8 mouse cellular contexts compared by ENCODE assay signal in genomic region chr4:152134507-152134906, GRCm38 (mm10). TPM values are rescaled to one million over a fixed set of nuclear protein-coding genes. Genes with fewer than 3 reads are reported as not detected.
DNase-seq lines count a peak whose midpoint lies in the region; ATAC-seq and TF ChIP-seq lines count a peak whose summit lies in the region.

No protein-coding gene starts in this region.

- peaks cover 14% of the 10 kb centered on the region for H3K4me1 ChIP-seq in liver, embryonic 11.5 days (replicated peaks; ENCODE audit: control insufficient read depth, insufficient read depth, low read length)
- H3K4me1 ChIP-seq in stomach, postnatal 0 days (replicated peaks; ENCODE audit: control insufficient read depth, insufficient read depth), result no peaks in the 10 kb centered on the region; the same call in 1 of the 2 replicates

- no peak for TF ChIP-seq EP300 in stomach, postnatal 0 days (optimal IDR thresholded peaks at IDR 0.05)

- DNase-seq in adrenal gland, postnatal 25 days, result peak; percentile 47
- no peak for DNase-seq in adrenal gland, postnatal 4 days (ENCODE audit: low spot score in 2 of 2)
- DNase-seq in left cerebral cortex, adult 2 months (ENCODE audit: extremely low spot score in 1 of 2, low spot score in 2 of 2), result peak in 1 of 2 experiments; percentile 64
- DNase-seq in left cerebral cortex, adult 8-10 months (ENCODE audit: low spot score in 2 of 2), result no peak
- peak; percentile 62 for DNase-seq in c-Kit-positive CD71-positive TER-119-negative erythroid progenitor cells, embryonic 14.5 days (ENCODE audit: low read depth)
- DNase-seq in liver, embryonic 11.5 days (ENCODE audit: low spot score), result peak; percentile 50
- peak; percentile 79 for DNase-seq in stomach, postnatal 0 days (ENCODE audit: low spot score)
- no peak for DNase-seq in left cerebral cortex, postnatal 14 days (ENCODE audit: low spot score in 2 of 2)

- no peak overlapping the region for H3K4me3 ChIP-seq in left cerebral cortex, adult 2 months
- no peak overlapping the region for H3K4me3 ChIP-seq in liver, embryonic 11.5 days (ENCODE audit: low read depth, low read length)
- H3K4me3 ChIP-seq in stomach, postnatal 0 days (ENCODE audit: low read depth, low read length), result no peak overlapping the region

- peak; percentile 86 for TF ChIP-seq CTCF in left cerebral cortex, adult 2 months (IDR thresholded peaks at IDR 0.05)
- TF ChIP-seq CTCF in stomach, postnatal 0 days (IDR thresholded peaks at IDR 0.05; ENCODE audit: low read depth), result peak; percentile 78

- no peaks in the 10 kb centered on the region for H3K9me3 ChIP-seq in liver, embryonic 11.5 days (ENCODE audit: control insufficient read depth, low read length)
- H3K9me3 ChIP-seq in stomach, postnatal 0 days (ENCODE audit: control insufficient read depth, low read length), result no peaks in the 10 kb centered on the region

- H3K4me2 ChIP-seq in liver, embryonic 11.5 days, result no peak overlapping the region
- no peak overlapping the region for H3K4me2 ChIP-seq in stomach, postnatal 0 days (replicated peaks; ENCODE audit: low read depth)

- H3K27me3 ChIP-seq in liver, embryonic 11.5 days (replicated peaks; ENCODE audit: control insufficient read depth, insufficient read depth, low read length), result peaks cover 49% of the 10 kb centered on the region
- peaks cover 6% of the 10 kb centered on the region for H3K27me3 ChIP-seq in stomach, postnatal 0 days (ENCODE audit: control insufficient read depth, insufficient read depth, low read length)

- no peaks in the 10 kb centered on the region for H3K36me3 ChIP-seq in liver, embryonic 11.5 days (ENCODE audit: control insufficient read depth, insufficient read depth, low read length)
- H3K36me3 ChIP-seq in stomach, postnatal 0 days (ENCODE audit: control insufficient read depth, insufficient read depth, low read length), result no peaks in the 10 kb centered on the region

- intact Hi-C loops in left cerebral cortex, adult 2 months (cut with DNase I), result no loop called here
- intact Hi-C loops in left cerebral cortex, postnatal 14 days (cut with DNase I), result no loop called here

- no peak overlapping the region for H3K27ac ChIP-seq in left cerebral cortex, adult 2 months
- no peak overlapping the region for H3K27ac ChIP-seq in liver, embryonic 11.5 days (ENCODE audit: low read depth, low read length)
- no peak overlapping the region for H3K27ac ChIP-seq in stomach, postnatal 0 days (replicated peaks)

- no peak overlapping the region for H3K9ac ChIP-seq in liver, embryonic 11.5 days (ENCODE audit: low read depth, low read length)
- no peak overlapping the region for H3K9ac ChIP-seq in stomach, postnatal 0 days (ENCODE audit: low read length)

- ATAC-seq in liver, embryonic 11.5 days (replicated peaks; ENCODE audit: low FRiP score), result no peak
- ATAC-seq in stomach, postnatal 0 days (ENCODE audit: low FRiP score, low TSS enrichment), result no peak

RNA-seq across cellular contexts. Expression of gene Espn, which starts 17.7 kb away (rescaled TPM):
- total RNA-seq in adrenal gland, postnatal 25 days (2021), result 1.2 TPM in 2 replicates
- total RNA-seq in adrenal gland, postnatal 4 days (2021), result 1 to 10 TPM; 1.0 to 5.1 TPM
- total RNA-seq in left cerebral cortex, adult 2 months (2021), result 1 to 10 TPM; 2.1 to 2.6 TPM
- 1 to 10 TPM; 2.1 to 3.2 (median 2.6) TPM for total RNA-seq in left cerebral cortex, adult 8-10 months (2022)
- polyA plus RNA-seq in liver, embryonic 11.5 days (2014; fragmentation: Nextera tagmentation; extraction: Ambion mirVana), result 4.1 and 5.3 TPM in 2 replicates
- polyA plus RNA-seq in stomach, postnatal 0 days (2015; fragmentation: Nextera tagmentation; extraction: Ambion mirVana), result 13.8 and 14.4 TPM in 2 replicates
- under 1 TPM; 0.24 to 0.44 TPM for total RNA-seq in left cerebral cortex, postnatal 14 days (2021)

RNA-seq across cellular contexts. Expression of gene Tnfrsf25, which starts 18.8 kb away (rescaled TPM):
- total RNA-seq in adrenal gland, postnatal 25 days (2021), result 1.5 and 2.0 TPM in 2 replicates
- 1 to 10 TPM; 1.2 to 1.4 TPM for total RNA-seq in adrenal gland, postnatal 4 days (2021)
- 10 to 100 TPM; 16.4 to 28.6 TPM for total RNA-seq in left cerebral cortex, adult 2 months (2021)
- total RNA-seq in left cerebral cortex, adult 8-10 months (2022), result 1 to 10 TPM; 4.3 to 9.8 (median 6.3) TPM
- polyA plus RNA-seq in liver, embryonic 11.5 days (2014; fragmentation: Nextera tagmentation; extraction: Ambion mirVana), result 0.90 and 1.3 TPM in 2 replicates
- polyA plus RNA-seq in stomach, postnatal 0 days (2015; fragmentation: Nextera tagmentation; extraction: Ambion mirVana), result 0.49 and 0.96 TPM in 2 replicates
- total RNA-seq in left cerebral cortex, postnatal 14 days (2021), result 10 to 100 TPM in 1 of 2 experiments, 1 to 10 TPM in 1; 6.2 to 16.5 TPM

RNA-seq across cellular contexts. Expression of gene Hes2, which starts 24.2 kb away (rescaled TPM):
- not detected in 2 replicates for total RNA-seq in adrenal gland, postnatal 25 days (2021)
- not detected for total RNA-seq in adrenal gland, postnatal 4 days (2021)
- not detected for total RNA-seq in left cerebral cortex, adult 2 months (2021)
- total RNA-seq in left cerebral cortex, adult 8-10 months (2022), result not detected
- polyA plus RNA-seq in liver, embryonic 11.5 days (2014; fragmentation: Nextera tagmentation; extraction: Ambion mirVana), result not detected in 2 replicates
- 0.52 and 0.87 TPM in 2 replicates for polyA plus RNA-seq in stomach, postnatal 0 days (2015; fragmentation: Nextera tagmentation; extraction: Ambion mirVana)
- total RNA-seq in left cerebral cortex, postnatal 14 days (2021), result not detected

RNA-seq across cellular contexts. Expression of gene Acot7, which starts 43.4 kb away (rescaled TPM):
- 34.6 and 39.9 TPM in 2 replicates for total RNA-seq in adrenal gland, postnatal 25 days (2021)
- total RNA-seq in adrenal gland, postnatal 4 days (2021), result 10 to 100 TPM; 39.1 to 44.4 TPM
- 100 to 1,000 TPM; 300 to 307 TPM for total RNA-seq in left cerebral cortex, adult 2 months (2021)
- 100 to 1,000 TPM; 281 to 320 (median 303) TPM for total RNA-seq in left cerebral cortex, adult 8-10 months (2022)
- polyA plus RNA-seq in liver, embryonic 11.5 days (2014; fragmentation: Nextera tagmentation; extraction: Ambion mirVana), result 50.0 and 51.1 TPM in 2 replicates
- polyA plus RNA-seq in stomach, postnatal 0 days (2015; fragmentation: Nextera tagmentation; extraction: Ambion mirVana), result 51.7 and 55.0 TPM in 2 replicates
- 100 to 1,000 TPM; 377 to 378 TPM for total RNA-seq in left cerebral cortex, postnatal 14 days (2021)

Comparison
In these comparisons a context has a peak if more than half of its experiments do, and no peak if none do; other contexts are left out.
1. DNase-seq: peak in adrenal gland, postnatal 25 days (single experiment), c-Kit-positive CD71-positive TER-119-negative erythroid progenitor cells, embryonic 14.5 days (single experiment), liver, embryonic 11.5 days (single experiment) and stomach, postnatal 0 days (single experiment); none in adrenal gland, postnatal 4 days (0 of 2), left cerebral cortex, adult 8-10 months (0 of 2) and left cerebral cortex, postnatal 14 days (0 of 2).